Mouse (Mus musculus): Measurements from ENCODE around the gene Ap2a1.
"Not testable (repeated sequence)": the region's sequence is repeated elsewhere in the genome, so short reads cannot be mapped to it uniquely, and the experiment has no call there.

Ap2a1 gene

DNA sequence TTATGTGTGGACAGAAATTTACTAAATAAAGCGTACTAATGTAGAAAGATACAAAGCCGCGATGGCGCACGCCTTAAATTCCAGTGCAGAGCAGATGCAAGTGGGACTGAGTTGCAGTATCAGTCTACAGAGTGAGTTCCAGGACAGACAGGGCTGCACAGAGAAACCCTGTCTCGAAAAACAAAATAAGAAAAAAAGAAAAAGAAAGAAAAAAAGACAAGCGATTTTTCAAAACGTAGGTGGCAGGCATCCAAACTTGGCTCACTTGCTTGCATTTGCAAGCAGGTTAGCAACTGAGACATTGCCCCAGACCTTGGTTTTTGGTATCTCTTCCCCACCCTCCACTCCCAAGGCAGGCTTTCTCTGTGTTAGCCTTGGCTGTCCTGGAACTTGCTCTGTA lies 36.1 kb downstream of the Ap2a1 start:
- DNase-seq = no peak

- peak; percentile 91 for DNase-seq
These were observed 36.9 kb downstream of the Ap2a1 start, which contains the start of gene Med25 for GRCm38 (mm10) chr7:44892276-44892921. TSS of gene Med25 (minus strand) at chr7:44892712.

- DNase-seq = no peak
These were observed 37.7 kb downstream of the Ap2a1 start for GRCm38 (mm10) chr7:44891611-44892010.

DNA sequence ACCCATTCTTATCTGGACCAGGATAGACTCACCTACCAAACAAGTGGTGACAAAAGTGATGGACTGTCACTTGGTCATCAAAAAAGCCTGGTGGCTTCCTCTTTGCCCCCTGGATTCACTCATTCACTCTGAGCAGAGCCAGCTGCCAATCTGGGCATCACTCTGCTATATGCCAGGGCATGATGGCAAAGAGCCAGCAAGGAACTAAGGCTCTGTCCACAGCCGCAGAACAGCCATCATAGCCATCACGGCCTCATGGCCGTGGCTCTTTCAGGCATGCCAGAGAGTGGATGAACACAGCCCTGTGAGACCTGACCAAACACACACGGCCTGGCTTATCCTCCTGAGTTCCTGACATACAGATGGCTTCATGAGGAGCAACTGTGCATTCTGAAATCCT lies 38.6 kb downstream of the Ap2a1 start:
- no peak for DNase-seq

DNA sequence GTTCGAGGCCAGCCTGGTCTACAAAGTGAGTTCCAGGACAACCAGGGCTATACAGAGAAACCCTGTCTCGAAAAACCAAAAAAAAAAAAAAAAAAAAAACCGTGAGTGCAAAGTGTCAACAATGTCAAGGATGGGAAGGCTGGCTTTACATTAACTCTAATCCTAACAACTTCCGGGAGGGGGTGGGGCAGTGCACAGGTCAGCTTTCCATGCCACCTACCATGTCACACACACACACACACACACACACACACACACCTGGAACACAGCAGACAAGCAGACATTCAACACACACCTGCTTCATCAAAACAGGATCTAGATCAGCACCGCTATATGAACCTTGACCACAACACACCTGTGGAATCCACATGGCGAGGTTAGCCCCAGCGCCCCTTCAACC lies 39.1 kb downstream of the Ap2a1 start:
- DNase-seq = no peak

- DNase-seq = no peak
These were observed 40.8 kb downstream of the Ap2a1 start for GRCm38 (mm10) chr7:44888256-44889105.

GRCm38 (mm10) chr7:44886964-44887363 lies 42.3 kb downstream of the Ap2a1 start:
- no peak for DNase-seq

GRCm38 (mm10) chr7:44884637-44885036 lies 44.7 kb downstream of the Ap2a1 start:
- DNase-seq = no peak

DNA sequence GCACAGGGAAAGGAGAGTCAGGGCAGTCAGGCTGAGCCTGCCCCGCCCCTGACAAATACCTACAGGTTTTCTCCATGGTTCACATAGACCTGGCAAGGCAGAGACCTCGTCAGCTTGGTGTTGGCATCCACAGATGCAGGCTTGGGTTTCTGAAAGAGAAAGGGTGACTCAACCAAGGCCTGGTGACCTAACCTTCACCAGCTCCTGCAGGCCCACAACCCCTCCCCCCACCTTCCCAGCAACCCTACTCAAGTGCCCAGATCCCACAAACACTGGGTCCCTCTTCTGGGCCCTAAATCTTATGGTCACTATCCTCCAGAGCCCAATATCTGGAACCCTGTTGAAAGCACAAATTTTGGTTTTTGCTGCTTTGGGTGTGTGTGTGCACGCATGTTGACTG lies 46.3 kb downstream of the Ap2a1 start:
- DNase-seq = no peak

DNA sequence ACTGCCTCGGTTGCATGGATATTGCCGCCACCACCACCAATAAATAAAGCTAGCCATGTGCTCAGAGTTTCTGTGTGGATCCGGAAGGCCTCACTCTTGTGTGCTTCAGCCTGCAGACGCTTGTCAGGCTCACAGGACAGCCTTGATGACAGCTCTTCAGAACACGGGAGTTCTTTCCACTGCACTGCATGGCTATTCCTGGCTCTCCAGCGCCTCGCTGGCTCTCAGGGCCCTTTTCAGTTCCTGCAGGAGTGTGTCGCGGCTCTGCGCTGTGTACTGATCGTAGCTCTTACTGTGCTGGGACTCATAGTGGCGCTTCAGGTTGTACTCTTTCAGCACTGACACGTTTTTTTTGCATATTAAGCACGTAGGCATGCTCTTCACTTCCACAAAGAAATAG lies 51.5 kb downstream of the Ap2a1 start:
- DNase-seq = no peak

DNA sequence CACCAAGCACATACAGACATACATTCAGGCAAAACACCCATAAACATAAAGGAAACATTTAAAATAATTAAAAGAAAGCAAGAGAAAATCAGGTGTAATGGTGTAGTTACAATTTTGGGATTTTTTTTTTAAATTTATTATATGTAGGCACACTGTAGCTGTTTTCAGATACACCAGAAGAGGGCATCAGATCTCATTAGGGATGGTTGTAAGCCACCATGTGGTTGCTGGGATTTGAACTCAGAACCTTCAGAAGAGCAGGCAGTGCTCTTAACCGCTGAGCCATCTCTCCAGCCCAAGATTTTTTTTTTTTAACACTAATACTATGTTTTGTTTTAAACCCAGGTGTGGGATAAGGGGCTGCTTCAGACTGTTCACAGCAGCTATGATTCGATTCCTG lies 57.5 kb downstream of the Ap2a1 start:
- not testable (repeated sequence) for DNase-seq

GRCm38 (mm10) chr7:44871181-44871580 lies 58.1 kb downstream of the Ap2a1 start:
- no peak for DNase-seq

DNA sequence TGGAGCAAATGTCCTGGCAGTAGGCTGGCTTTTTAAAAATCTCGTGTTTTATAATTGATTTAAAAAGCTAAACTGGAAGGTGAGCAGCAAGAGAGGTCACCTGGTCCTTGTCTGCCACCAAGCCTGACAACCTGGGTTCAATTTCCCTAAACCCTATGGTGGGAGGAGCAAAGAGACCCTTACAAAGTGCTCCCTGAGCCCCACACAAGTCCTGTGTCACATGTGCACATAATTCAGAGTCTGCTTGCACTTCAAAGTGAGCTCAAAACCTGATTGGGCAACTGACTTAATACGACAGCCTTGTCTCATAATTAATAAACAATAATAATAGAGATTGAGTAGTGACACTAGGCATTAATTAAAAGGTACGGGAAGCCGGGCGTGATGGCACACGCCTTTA lies 58.7 kb downstream of the Ap2a1 start:
- DNase-seq = no peak

DNA sequence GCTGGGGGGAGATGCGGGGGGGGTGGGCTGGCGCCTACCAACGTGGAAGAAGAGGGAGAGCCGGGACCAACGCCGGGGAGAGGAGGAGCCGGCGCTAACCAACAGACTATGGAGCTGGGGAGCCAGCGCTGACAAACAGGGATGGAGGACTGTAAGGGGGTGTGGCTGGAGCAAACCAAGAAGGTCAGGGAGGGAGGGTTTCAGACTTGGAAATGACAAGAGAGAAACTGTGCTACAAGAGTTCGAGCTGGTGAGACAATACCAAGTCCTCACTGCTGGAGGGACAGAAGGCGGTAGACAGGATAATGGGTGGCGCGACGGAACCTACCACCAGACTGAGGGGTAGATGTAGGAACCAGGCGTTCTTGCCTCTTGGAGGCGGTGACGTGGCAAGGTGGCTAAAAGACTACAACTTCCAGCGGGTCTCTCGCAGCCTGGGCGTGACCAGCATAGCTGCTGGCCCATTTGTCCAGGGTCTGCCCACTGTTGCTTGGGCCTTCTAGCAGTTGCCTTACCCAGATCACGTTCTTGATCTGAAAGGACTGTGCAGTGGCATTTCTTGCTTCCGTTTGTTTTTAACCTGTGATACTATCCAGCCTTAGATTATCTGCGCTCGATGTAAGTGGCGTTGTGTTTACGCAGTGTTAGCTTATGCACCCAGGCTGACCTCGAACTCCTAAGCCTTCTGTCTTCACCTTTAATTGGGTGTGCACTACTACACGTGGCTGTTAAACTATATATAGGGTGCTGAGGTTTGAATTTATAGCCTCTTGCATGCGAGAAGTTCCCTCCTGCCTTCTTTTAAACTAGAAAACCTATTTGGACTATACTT lies 59.4 kb downstream of the Ap2a1 start, which contains the start of gene Ptov1:
Gene Ptov1, minus strand, starts transcription at position 92 of the 832 bp plus-strand sequence.
- DNase-seq = peak; percentile 88

GRCm38 (mm10) chr7:44868919-44869696 lies 60.2 kb downstream of the Ap2a1 start:
- DNase-seq = peak; percentile 74

DNA sequence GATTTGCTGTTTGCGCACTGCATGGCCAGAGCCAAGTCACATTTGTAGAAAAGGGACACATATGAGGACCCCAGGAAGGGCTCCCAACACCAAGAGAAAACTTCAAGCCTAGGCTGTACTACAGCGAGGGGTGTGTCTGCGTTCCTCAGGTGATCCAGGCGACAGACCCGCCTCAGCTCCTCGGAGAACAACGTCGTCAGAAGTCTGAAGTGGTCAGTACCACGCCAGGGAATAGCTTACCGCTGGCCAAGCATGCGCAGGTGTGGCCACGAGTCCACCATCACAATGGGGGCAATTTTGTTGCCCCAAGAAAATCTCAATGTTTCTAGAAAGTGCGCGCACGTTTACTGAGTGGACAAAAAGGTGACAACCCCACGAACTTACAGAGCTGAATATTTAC lies 60.8 kb downstream of the Ap2a1 start:
- DNase-seq = no peak

- DNase-seq = no peak
These were observed 61.5 kb downstream of the Ap2a1 start for GRCm38 (mm10) chr7:44867802-44868201.

DNA sequence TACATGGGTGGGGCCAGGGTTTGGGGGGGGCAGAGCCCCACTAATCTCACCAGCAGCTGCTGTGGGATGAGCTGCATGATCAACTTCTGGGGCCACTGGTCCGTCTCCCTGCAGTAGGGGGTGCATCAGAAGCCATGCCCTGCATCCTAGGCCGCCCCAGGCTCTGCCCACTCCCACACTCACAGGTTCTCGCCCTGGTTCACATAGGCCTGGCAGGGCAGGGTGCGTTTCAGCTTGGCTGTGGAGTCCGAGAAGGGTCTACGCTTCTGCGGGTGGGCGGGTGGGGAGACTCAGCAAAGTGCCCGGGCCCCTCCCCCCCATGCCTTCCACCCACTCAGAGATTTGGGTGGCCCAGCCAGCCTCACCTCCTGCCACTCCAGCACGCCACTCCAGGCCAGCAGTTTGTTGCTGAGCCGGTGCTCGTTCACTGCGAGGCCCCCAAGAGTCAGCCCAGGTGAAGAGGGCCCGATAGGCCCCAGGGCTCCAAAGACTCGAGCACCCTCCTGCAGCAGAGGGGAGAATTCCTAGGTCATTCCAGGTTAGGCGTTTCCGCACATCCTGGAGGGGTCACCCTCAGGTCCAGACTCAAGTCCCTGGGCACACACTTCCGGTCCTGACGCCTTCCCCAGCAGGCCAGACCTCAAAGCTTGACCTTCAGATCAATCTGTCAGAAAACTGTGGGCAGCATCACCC lies 62.1 kb downstream of the Ap2a1 start:
- no peak for DNase-seq

- DNase-seq = peak; percentile 46
These were observed 62.9 kb downstream of the Ap2a1 start for GRCm38 (mm10) chr7:44866276-44867009.

DNA sequence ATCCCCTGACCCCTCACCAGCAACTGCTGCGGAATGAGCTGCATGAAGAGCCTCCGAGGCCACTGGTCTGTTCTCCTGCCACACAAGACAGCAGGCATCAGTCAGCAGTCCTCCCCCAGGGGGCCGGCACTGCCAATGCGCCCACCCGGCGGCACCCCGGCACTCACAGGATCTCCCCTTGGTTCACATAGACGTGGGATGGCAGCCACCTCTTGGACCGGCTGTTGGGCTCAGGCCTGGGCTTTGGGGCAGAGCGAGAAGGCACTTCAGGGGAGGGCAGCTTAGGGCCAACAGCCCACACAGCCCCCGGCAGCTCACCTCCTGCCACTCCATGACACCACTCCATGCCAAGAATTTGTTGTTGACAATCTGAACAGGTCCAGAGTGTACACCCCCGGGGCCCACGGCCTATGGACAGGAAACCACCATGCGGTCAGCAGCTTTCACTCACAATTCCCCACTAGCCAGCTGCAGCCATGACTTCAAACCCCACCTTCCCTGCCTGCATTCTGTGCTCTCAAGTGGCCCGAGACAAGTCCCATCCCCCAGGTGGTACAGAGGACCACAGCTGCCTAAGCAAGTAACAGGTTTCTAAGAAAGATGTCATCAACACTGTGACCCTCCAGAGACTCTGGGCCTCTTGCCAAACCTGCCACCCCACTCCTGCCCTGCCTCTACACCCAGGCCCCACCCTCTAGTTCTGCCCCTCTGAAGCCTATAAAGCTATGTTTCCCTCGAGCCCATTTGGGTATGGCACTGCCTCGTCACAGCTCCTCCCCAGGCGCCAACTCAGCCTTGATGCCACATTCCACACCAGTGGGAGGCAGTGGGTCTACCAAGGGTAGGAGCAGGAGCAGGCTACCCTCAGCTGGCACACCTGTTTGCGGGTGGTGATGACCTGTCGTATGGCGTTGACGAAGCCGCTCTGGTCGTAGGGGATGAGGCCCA lies 64.4 kb downstream of the Ap2a1 start:
- DNase-seq = no peak

Measured in liver (tissue).